Mouse (Mus musculus) 3134 (cell line): ENCODE data around the gene Mmp11.

ENCODE experiments used
- DNase-seq: peaks from one replicate; pipeline ENCODE4 v3.0.0-alpha.2; 2011; ENCODE audit warnings: low spot score; ENCODE audit not compliant: insufficient read length; ENCODE audit errors: extremely low read depth

Gene Mmp11

DNA sequence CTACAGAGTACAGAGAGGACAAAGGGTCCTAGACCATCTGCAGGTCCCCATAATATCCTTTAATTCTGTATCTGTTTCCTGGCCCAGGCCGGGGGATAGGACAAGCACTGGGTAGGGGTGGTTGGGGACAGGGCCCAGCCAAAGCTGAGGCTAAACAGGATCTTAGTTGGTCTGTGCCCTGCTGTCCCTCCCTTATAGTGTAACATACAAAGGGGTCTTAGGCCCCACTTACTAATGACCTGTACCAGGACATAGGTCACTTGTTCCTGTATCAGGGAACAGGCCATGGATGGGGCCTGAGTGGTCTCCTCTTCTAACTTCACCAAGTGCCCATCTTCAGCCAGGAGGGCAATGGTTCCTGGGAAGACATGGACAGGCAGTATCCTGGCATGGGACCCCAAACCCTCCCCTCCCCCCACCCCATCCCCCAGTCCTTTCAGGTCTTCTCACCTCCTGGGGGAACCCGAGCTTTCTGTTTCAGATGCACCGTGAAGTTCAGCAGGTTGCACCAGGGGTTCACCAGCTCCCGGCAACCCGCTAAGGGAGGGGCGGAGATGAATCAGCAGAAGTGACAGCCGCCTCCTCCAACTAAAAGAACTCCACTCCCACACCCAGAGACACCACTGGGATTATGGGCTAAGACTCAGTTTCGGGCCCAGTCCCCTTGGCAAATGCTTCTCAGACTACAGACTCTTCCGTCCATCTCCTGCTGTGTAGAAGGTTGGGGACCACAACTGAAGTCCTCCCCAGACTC lies 3.4 kb upstream of the Mmp11 start:
- no peak for DNase-seq

DNA sequence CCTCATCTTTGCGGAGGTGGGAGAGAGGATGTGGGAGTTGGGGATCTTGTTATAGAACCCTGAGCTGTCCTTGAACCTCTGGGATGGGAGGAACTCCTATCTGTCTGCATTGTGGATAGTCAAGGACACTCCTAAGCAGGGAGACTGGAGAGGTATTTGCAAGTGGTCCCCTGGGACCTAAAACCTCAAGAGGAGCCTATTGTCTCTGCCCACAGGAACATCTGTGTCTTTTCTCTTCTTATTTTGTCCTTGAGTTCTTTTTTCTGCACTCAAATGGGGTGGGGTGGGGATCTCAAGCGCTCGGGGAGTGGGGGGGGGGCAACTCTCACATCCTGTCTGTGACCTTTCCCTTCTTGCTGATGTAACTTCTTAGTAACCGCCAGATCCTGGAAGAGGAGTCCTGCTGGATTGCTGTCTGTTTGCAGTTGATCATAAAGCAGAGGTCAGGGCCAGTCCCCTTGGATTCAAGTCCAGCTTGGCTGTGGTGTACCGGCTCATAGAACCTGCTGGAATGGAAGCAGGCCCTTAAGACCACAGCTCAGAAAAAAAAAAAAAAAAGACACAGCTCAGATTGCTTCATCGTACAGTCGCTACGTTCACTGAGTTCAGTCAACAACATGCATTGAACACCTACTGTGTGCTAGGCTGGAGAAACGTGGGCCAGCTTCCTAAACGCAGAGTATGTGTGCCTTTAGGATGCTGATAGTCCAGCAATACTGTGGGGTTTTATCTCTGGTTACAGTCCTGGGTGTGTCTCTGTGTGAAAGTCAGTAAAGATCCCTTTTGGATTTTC lies 1.8 kb upstream of the Mmp11 start:
- no peak for DNase-seq

DNA sequence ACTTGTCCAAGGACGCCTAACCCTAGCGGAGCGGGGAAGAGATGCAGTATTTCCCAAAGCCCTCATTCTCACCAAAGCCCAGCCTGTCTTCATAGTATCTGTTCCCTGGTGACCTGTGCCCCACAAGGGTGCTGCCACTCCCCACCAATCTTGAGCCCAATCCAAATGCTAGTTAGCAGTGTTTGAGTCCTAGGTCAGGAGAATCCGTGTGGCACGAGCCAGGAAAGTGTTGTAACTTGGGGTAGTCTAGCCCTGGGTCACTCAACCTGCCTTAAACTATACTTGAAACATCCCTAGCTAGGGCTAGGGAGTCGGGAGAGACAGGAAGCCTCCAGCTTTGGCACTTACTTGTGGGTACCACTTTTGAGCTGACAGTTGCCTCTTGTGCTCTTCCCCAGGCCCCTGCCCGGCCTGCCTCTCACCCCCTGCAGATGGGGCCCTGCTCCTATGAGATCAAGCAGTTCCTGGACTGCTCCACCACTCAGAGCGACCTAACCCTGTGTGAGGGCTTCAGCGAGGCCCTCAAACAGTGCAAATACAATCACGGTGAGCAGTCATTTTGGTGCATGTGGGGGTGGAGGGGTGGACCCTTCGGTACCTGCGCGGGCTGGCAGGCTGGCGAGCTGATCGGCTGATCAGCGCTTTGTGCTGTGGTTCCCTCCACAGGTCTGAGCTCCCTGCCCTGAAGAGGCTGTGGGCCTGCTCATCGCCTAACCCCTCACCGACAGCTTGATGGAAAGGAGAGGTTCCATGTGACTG lies 792 bp upstream of the Mmp11 start:
- DNase-seq = no peak

DNA sequence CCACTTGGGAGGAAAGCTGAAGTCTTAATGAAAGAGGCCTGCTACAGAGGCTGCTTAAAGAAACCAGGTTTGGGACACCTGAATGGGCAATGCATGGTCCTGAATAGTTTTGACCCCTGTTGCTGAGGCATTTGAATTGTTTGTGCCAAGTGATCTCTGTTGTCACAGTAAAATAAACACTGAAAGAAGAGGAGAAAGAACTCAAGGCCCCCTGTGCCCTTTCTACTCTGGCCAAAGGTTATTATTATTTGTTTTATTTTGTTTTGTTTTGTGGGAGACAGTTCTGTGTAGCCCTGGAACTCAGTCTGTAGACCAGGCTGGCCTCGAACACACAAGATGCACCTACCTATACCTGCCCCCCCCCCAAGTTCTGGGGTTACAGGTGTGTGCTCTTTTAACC lies 1.3 kb downstream of the Mmp11 start:
- no peak for DNase-seq

DNA sequence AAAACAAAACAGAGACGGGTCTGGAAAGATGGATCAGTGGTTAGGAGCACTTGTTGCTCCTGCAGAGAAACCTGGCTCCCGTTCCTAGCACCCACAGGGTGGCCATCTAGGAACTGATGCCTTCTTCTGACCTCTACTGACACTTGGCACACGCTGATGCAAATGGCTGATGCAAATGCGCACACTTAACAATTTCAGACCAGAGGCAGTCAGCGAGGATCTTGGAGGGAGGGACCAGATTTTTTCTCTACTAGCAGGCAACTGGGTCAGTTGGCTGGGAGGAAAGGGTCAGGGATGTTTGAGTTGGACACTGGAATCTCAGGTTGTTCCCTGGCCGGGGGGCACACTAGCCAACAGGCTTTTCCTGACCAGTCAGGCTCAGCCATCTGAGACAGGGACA lies 3.4 kb downstream of the Mmp11 start, which contains the start of gene Chchd10:
Gene Chchd10 (plus strand): TSS at position 240 of the 400 bp plus-strand sequence.
- no peak for DNase-seq

DNA sequence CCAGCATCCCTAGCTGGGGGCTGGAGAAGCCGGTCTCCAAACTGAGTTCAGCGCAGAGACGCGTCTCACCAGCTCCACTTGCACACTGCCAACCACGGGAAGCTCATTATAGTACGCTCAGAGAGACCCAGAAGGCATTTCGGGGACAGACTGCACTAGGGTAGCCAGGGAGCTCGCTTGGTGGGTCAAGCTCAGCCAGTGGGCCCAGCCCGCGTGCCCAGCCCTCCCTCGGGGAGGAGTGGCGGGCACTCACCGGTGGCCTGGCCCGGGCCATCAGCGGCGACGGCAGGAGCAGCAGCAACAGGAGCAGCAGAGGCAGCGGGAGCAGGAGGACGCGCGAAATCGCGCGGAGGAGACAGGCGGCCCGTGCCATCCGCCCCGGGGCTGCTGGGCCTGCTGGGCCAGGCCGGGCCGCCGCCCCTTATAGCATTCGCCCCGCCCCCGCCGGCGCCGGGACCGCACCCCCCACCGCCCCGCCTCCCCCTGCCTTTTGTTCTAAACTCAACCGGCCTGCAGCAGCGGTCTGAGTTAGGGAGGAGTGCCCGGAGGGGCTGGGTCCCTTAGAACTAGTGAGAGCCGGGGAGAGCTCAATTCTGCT lies 4.1 kb downstream of the Mmp11 start:
- peak; percentile 80 for DNase-seq

DNA sequence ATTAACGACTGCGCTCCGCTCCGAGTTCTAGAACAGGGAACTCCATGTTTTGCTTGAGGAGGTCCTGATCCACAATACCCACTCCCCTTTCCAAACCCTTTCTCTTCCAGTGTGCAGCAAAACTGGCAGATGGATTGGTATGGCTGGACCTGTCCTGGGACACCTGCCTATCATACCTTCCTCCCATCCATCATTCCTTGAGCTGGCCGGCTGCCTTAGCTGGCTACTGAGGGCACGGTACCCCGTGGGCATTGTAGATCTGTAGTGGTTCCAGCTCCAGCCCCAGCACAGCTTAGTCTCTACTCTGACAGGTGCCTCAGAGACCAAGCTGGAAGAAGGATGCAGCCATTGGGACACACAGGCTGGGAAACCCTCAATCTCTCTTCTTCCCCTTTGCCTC lies 5.0 kb downstream of the Mmp11 start:
- no peak for DNase-seq

DNA sequence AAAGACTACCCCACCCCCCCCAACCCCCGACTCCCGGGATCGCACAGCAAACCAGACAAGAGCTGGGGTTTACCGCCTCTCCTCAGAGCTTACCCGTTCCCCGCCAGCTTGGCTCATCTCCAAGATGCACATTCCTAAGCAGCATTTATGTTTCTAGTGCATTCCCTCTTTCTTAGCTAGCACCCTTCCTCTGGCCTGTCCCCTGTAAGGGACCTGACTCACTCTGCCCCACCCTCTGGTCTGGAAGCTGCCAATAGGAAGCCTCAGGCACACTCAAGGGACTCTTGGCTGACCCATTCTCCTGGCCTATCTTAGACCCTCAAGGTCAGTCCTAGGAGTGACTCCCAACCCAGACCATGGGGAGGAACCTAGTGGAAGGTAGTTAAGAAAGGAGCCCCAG lies 6.0 kb downstream of the Mmp11 start:
- DNase-seq = peak; percentile 81

DNA sequence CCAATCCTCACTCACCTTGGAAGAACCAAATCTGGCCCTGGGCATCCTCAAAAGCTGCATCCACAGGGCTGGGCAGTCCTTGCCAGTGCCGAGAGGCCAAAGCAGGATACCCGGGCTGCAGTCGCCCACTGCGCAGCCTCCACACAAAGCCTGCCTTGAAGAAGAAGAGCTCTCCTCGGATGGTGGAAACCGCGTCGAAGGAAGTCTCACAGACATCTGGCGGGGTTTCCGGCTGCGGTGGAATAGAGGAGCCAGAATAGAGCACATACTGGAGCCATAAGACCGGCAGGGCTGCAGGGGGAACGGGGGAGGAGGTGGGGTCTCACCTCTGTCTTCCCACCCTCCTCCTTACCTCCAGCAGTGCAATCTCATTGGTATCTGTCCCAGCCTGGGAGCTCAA lies 9.9 kb downstream of the Mmp11 start:
- no peak for DNase-seq

DNA sequence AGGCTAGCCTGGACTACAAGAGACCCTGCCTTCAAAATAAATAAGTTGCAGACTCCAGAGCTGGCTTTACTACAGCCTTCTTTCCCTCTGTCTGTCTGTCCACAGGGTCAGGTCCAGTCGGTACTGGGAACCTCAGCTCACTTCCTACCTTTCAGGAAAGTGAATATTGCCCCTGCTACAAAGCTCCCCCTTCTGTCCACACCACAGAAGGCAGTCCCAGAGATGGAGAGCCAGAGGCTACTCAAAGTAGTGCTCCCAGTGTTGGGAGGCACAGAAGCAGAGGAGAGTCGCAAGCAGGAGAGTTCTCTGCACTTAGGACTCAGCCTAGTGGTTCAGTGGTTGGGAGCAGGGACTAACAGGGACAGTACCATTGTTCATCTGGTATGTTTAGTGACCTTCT lies 12.0 kb downstream of the Mmp11 start:
- DNase-seq = no peak

DNA sequence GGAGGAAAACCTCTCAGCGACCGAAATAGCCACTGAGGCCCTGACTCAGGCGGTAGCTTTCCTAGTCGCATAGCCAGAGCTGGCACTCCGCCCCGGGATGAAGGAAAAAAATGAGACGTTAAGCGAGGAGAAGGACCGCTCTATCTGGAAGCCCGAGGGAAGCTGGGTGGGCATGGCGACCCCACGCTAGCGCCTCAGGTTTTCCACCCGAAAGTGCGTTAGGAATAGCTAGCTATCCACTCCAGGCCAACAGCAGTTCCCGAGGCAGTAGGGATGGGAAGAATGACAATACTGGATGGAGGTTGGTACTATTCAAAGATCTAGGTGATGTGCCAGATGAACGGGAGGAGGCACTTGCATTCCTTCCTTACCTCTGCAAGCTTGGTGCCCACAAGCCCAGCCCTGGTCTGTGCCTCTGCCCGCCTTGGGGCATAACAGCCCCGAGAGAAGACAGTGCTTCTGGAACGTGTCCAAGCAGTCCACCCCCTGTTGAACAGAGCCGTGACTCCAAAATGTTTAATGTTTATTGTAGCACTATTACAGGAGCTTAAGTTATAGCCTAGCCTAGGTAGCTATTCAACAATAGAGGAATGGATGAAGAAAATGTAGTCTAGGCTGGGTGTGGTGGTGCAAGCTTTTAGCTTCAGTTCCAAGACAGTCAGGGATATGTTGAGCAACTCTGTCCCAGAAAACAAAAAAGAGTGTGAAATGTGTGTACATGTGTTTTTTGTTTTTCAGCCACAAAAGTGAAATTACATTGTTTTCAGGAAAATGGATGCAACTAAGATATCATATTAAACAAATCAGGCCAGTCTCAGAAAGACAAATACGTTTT lies 14.4 kb downstream of the Mmp11 start:
- DNase-seq = no peak

DNA sequence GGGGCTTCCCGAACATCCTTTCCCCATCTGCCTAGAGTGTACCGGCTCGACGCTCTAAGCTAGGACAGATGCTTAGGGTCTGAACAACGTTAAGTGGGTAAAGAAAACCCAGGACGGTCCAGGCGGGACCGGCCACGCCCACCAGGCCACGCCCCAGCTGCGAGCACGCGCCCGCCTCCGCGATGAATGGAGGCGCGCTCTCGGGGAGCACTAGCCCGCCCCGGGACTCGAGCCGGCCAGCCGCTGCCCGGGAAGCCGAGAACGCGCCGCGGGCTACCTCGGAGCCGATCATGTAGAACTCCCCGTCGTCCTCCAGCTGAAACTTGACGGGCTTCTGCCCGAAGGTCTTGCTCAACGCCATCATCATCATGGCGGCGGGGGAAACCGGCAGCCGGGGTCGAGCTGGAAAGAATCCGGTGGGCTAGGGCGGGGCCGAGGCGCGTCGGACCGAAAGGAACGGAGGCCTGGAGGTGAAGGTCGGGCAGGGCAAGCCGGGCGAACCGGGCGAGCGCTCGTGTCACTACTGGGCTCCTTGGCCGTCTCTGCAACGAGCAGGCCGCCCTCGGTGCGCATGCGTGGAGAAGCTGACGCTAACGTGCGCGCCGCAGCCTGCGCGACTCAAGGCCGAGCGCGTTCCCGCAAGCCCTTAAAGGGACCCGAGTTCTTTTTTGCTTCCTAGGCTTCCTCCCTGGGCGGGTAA lies 15.1 kb downstream of the Mmp11 start, which contains the start of gene Smarcb1:
Gene Smarcb1 (minus strand): TSS at position 592 of the 700 bp plus-strand sequence.
- DNase-seq = peak; percentile 94

DNA sequence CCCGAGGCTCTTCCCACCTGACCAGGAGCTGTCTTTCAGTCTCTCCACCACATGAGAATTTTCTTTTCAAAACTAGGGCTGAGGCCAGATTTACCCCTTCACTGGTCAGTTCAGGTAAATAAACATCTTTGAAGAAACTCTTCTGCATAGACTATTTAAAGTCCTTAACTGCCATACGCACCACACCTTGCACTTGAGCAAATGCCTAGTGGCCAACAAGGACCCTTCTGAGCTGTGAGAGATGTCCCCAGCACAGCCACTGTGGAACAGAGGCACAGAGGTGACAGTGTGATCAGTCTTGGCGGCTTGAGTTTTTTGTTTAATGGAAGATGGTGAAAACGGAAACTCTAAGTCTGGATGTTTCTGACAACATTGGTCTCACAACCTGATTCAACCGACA lies 17.3 kb downstream of the Mmp11 start:
- DNase-seq = no peak

DNA sequence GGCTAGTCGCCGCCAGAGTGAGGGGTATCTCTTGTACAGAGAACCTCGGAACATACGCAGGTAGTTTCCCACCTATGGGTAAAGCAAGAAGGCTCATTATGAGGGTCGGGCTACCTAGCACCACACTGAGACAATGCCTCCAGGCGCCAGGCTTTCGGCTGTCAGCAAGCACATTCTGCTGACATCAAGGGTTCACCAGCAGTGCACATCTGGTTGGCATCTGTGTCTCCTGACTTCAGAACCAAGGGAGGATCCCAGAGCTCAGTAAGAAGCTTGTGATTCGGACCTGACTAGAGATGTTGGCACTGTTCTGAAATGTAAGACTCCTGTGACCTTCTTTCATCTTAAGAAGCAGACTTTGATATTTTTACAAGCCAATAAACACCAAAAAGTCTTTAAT lies 19.5 kb downstream of the Mmp11 start:
- DNase-seq = no peak

DNA sequence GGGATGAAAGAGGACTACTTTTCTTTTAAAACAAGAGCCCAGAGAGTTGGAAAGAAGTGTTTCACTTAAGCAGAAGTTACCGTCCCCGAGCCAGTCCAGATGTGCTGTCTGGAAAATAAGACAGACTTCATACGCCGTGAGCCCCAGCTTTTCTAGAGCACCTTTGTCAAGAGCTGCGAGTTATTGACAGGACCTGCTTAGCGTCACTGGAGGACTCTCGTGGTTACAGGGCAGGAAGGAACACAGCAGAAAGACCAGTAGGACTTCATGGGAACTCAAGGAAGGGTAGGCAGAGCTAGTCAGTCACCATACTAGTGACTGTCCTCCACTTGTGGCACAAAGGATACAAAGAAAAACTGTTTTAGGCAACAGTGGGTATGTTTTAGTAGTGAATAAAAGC lies 20.7 kb downstream of the Mmp11 start:
- no peak for DNase-seq

DNA sequence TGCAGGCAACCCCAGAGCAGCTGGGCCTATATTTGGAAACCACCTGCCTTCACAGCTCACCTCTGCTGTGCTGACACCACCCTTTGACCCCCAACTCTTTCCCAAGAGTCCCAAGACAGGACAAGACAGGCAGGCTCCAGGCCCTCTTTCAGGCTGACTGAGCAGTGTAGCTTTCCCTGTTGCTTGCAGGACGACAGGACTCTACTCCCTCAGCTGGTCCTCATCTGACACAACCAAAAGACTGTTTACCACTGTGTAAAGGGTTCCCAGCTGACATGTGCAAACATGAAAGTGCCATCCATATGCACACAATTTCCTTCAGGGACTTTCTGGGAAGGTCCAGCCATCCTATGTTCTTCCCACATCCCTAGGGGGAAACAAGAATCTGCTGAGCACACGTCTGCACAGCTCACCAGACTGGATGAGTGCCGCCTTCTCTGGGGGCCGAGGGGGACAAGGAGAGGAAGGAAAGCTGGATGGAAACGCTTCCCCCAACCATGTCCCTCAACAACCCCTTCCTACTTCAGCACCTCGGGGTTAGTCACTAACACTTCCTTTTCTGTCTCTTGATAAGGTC lies 23.2 kb downstream of the Mmp11 start:
- DNase-seq = no peak

DNA sequence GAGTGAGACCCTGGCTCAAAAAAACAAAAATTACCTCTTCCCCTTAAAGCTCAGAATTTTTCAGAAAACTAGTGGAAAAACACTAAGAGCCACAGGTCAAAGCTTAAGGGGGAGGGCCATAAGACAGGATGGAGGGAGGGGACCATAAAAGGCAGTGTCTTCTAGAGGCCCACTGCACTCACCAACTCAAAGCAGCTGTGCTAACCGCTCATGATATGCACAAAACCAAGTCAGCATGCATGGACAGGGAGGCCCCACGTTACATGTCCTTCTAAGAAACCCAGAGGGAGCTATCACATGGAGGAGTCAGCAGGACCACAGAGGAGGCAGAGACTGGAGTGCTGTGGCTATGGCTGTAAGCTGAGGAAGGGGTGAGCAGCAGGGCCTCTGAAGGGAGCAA lies 25.6 kb downstream of the Mmp11 start:
- DNase-seq = no peak

DNA sequence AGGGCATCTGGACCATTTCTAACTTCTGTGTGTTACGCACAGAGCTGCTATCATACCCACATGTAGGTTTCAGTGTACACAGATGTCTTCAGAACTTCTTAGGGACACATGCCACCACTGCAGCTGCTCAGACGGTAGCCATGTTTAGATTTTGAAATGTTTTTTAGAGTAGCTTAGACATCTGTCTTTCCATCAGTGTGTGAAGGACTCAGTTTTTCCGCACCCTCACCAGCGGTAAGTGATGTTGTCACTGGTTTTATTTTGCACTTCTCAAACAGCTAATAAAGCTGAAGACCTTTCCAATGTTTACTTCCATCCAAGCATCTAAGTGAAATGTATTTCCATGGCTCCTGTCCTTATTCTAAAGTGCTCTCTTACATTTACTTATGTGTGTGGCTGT lies 29.4 kb downstream of the Mmp11 start:
- no peak for DNase-seq

DNA sequence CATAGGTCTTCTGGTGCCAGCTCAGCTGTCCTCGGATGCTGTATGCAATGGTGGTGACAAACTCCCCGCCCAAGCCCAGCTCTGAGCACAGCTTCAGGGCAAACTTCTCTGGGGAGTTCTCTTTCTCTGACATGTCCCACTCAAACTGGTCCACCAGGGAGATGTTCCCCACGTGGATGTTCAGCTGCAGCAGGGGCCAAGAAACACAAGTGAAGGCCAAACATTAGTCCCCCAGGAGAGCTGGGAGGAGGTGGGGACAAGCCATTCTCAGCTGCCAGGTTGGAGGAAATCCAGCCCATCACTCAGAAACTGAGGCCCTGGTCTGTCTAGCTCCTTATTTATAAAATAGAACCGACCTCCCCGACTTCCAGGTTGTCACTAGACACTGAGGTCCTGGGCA lies 31.9 kb downstream of the Mmp11 start:
- DNase-seq = no peak
